Mouse (Mus musculus): ENCODE results near the gene Wnk2. TPM values are rescaled to one million over a fixed set of nuclear protein-coding genes. Genes with fewer than 3 reads are reported as not detected.

The Wnk2 gene
- polyA plus RNA-seq, 1 experiment: not detected

DNA sequence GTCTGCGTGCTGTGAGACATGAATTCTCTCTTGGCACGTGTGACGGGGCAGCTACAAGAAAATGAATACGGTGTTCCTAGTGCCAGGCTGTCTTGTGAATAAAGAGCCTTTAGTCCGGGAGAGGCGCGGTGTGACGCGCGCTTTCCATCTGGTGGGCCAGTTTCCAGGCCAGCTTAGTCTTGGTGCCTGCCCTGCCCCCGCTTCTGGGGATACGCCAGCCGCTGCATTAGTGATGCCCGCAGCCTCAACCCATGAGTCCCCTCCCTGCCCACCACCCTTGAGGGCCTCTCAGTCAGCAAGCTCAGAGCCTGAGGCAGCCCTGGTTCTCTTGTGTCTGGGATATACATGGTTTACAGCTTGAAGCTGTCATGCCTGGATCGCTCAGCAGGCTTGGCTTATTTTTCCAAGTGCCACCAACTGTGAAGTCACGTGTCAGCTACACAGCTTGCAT, 131.5 kb downstream of the Wnk2 start:
- TF ChIP-seq GATA1 (IDR thresholded peaks at IDR 0.05; ENCODE audit: low read length): no peak

DNA sequence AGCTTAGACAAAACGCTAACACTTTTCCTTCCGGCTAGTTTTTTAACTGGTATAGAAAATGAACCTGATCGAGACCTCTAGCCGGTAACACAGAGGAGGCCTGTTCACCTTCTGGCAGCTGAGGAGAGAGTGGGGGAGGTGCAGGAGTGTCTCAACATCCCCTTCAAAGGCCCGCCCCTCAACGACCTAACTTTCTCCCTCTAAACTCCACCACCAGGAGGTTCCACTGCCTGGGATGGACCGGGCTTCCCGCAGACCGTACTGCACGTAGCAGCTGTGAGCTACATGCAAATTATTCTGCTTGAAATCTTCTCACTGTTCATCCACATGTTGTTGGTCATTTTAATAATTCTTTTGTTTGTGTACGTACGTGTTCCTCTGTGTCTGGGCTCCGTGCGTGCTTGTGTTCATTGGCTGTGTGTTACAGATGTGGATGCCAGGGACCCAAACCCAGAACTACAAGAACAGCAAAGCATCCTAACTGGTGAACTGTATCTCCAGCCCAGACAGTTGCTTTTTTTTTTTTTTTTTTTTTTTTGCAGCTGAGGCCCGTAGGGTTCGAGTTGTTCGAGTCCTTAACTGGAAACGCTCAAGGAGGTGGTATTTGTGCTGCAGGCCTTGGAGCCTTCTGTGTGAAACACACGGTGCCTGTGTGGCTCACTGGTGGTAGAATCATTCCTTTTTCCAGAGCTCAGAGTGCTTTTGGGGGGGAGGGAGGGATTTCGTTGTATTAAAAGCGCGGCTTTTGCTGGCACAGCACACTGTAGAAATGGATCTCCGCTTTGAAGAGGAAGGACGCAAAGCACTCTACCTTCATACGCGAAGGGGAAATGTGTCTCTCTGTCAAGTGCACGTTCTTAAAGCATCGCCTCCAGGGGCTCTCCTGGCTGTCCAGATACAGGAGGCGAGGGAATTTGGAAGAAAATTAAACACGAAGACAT, 132.2 kb downstream of the Wnk2 start:
- TF ChIP-seq GATA1 (IDR thresholded peaks at IDR 0.05; ENCODE audit: low read length): no peak

DNA sequence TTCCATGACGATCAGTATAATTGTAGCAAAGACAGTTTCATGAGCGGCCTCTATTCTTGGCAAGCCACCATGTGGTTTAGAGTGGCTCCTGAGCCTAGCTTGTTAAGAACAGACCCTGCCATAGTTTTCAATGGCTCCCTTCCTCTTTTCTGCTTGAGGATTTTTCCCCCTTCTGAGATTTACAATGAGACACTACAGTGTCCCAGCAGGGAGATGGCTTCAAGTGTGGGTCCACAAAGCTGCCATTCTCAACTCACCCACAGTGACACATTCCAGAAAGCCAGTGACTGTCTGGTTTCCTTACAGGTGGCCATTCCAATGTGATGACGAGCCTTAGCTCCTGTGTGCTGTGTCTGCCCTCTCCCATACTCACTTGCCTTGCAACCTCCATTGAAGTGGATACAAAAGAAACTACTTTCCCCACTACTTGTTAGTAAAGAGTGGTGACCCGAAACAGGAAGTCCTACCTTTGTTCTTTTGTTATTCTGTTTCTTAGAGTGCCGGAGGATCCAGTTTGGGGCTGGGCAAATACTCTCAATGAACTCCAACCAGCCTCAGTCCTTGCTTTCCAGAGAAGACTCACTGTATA, 134.5 kb downstream of the Wnk2 start:
- no peak for TF ChIP-seq GATA1 (IDR thresholded peaks at IDR 0.05; ENCODE audit: low read length)

DNA sequence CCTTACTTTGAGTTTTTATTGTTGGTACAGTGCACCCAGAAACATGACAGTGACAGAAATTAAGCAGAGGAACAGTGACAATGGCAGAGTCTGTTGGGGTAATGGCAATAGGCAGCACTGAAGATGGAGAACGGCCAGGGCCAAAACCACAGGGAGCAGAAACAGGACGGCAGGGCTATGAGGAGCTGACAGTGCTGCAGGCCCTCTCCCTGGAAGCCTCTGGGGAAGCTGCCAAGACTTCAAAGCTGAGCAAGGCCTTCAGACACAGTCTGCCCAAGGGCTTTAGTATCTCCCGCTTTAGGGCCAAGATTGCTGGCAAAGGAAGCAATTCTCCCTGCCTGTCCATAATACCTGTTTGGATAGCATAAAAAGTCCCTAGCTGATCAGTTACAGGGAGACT, 146.1 kb downstream of the Wnk2 start:
- no peak for TF ChIP-seq GATA1 (IDR thresholded peaks at IDR 0.05; ENCODE audit: low read length)

DNA sequence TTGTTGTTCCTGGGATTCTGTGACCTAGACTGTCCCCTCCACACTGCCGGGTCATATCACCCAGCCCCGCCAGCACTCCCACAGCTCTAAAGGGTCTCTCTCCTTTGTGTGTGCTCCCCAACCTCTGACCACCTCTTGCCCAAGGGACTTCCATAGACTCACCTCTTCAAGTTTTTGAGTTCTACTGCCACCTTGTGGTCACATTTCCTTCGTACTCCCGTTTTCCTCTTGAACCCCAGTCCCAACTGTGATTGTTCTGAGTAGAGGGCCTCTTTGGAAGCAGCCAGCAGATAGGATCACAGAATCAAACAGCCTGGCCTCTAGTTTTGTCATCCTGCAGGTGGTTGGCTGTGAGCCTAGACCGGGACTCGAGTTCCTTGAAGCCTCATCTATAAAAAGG, 149.2 kb downstream of the Wnk2 start:
- TF ChIP-seq GATA1 (IDR thresholded peaks at IDR 0.05; ENCODE audit: low read length): no peak

DNA sequence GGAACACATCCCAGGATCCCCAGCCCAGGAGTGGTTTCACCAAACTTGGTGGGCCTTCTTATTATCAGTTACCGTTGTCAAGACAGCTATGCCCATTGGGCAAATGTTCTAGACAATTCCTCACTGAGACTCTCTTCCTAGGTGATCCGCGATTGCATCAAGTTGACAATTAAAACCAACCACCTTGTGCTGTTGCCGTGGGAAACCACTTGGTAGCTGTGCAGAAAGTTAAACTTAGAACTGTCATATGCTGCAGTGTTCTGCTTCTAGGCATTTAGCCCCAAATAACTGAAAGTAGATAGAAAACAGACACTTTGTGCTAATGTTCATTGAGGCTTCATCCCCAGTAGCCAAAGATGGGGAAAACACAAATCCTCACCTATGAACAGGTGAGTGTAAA, 151.1 kb downstream of the Wnk2 start:
- no peak for TF ChIP-seq GATA1 (IDR thresholded peaks at IDR 0.05; ENCODE audit: low read length)

DNA sequence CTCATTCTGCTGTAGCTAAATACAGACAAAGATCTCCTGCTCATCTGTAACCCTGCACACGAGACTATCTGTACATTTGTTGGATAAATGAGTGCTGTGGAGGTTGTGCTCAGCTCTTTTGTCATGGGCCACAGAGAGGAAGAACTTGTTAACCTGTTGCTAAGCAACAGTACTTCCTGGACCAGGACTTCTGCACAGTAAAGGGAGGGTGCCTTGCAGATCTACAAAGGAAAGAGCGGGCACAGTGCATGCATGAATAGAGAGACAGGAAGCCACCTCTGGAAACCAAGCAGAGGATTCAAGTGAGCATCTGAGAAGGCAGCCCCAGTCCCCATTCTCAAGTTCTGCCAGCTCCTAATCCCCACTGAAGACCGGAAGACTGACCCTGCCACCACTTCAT, 152.9 kb downstream of the Wnk2 start:
- TF ChIP-seq GATA1 (IDR thresholded peaks at IDR 0.05; ENCODE audit: low read length): no peak

DNA sequence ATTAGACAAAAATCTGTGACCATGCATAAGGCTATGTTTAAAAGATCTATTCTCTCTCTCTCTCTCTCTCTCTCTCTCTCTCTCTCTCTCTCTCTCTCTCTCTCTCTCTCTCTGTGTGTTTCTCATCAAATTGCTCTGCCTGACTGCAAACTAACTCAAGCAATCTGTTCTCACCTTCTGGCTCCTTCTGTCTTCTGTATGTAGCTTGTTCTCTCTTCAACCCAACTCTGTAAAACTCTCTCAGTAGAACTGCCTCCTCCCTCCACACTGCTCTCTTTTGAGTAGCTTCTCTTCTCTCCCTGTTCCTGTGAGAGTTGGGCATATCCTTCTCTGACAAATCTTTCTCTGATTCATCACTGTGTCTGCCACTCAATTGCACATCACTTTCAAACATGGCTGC, 154.9 kb downstream of the Wnk2 start:
- no peak for TF ChIP-seq GATA1 (IDR thresholded peaks at IDR 0.05; ENCODE audit: low read length)

DNA sequence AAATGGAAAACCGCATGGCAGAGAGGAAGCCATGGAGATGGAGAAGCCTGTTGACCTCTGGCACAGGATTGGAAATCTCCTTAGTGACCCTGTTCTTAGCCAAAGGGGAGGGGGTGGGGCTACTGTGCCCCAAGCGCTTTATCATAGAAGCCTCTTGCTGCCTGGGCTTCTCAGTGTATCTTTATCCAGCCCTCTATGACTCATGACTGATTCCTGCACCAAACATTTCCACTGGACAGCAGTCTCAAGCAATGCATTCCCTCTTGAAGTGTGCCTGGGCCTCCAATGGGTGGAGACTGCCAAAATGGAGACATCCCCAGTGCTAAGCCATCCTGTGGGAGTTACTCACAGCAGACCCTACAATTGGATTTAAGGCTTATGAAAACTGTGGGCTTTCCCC, 157.7 kb downstream of the Wnk2 start:
- no peak for TF ChIP-seq GATA1 (IDR thresholded peaks at IDR 0.05; ENCODE audit: low read length)

Other genes starting within 250 kb of the Wnk2 start
- gene Fam120a, start 180.0 kb downstream of the Wnk2 start, polyA plus RNA-seq (2012): 198 and 211 TPM in 2 replicates
- 51.9 and 59.0 TPM in 2 replicates for gene Ninj1, start 39.5 kb upstream of the Wnk2 start, polyA plus RNA-seq (2012)
- 14.3 and 21.4 TPM in 2 replicates for gene Card19, start 68.0 kb upstream of the Wnk2 start, polyA plus RNA-seq (2012)
- gene Susd3, start 100.7 kb upstream of the Wnk2 start, polyA plus RNA-seq (2012): 1.7 and 2.1 TPM in 2 replicates
- gene Fgd3, start 172.3 kb upstream of the Wnk2 start, polyA plus RNA-seq (2012): 2.1 TPM in 2 replicates
- 22.0 and 22.6 TPM in 2 replicates for gene Bicd2, start 193.6 kb upstream of the Wnk2 start, polyA plus RNA-seq (2012)

Data from G1E-ER4 (cell line).